Mouse (Mus musculus) embryo, embryonic 10.5 days (tissue): ENCODE results near the gene Sgca.

Source experiments
- DNase-seq: peaks from one replicate; pipeline ENCODE4 v3.0.0-alpha.2; 2015; ENCODE audit warnings: low spot score

Sgca gene

GRCm38 (mm10) chr11:94944295-94944694, 31.8 kb downstream of the Sgca start:
- no peak for DNase-seq

- DNase-seq, result no peak
Measured at GRCm38 (mm10) chr11:94943054-94943453, 33.1 kb downstream of the Sgca start.

- DNase-seq, result peak; percentile 62
Measured at GRCm38 (mm10) chr11:94942282-94943023, 33.7 kb downstream of the Sgca start.

- no peak for DNase-seq
Measured at GRCm38 (mm10) chr11:94941776-94942175, 34.4 kb downstream of the Sgca start.

- no peak for DNase-seq
Measured at GRCm38 (mm10) chr11:94941121-94941520, 35.0 kb downstream of the Sgca start.

- peak; percentile 86 for DNase-seq
Measured at GRCm38 (mm10) chr11:94939280-94939679, 36.8 kb downstream of the Sgca start.

GRCm38 (mm10) chr11:94938296-94938695, 37.8 kb downstream of the Sgca start:
- no peak for DNase-seq

- DNase-seq, result no peak
Measured at GRCm38 (mm10) chr11:94937787-94938186, 38.3 kb downstream of the Sgca start.

- no peak for DNase-seq
Measured at GRCm38 (mm10) chr11:94937335-94937781, 38.8 kb downstream of the Sgca start.

GRCm38 (mm10) chr11:94936851-94937295, 39.3 kb downstream of the Sgca start:
- DNase-seq, result peak; percentile 98

- DNase-seq, result no peak
Measured at GRCm38 (mm10) chr11:94936045-94936444, 40.1 kb downstream of the Sgca start, which contains the start of gene Col1a1. TSS of gene Col1a1 (plus strand) at chr11:94936224.

- no peak for DNase-seq
Measured at GRCm38 (mm10) chr11:94934526-94934925, 41.6 kb downstream of the Sgca start.

- DNase-seq, result no peak
Measured at GRCm38 (mm10) chr11:94933584-94933983, 42.5 kb downstream of the Sgca start.

GRCm38 (mm10) chr11:94930151-94930550, 46.0 kb downstream of the Sgca start:
- DNase-seq, result no peak

GRCm38 (mm10) chr11:94929599-94929998, 46.5 kb downstream of the Sgca start:
- peak; percentile 55 for DNase-seq

- DNase-seq, result peak; percentile 93
Measured at GRCm38 (mm10) chr11:94928820-94929219, 47.3 kb downstream of the Sgca start.

- DNase-seq, result no peak
Measured at GRCm38 (mm10) chr11:94927771-94928291, 48.3 kb downstream of the Sgca start.

- no peak for DNase-seq
Measured at GRCm38 (mm10) chr11:94926431-94926830, 49.7 kb downstream of the Sgca start.

- DNase-seq, result no peak
Measured at GRCm38 (mm10) chr11:94924977-94925376, 51.1 kb downstream of the Sgca start.

- DNase-seq, result peak; percentile 51
Measured at GRCm38 (mm10) chr11:94920996-94921401, 55.1 kb downstream of the Sgca start.

GRCm38 (mm10) chr11:94917717-94918116, 58.4 kb downstream of the Sgca start:
- no peak for DNase-seq

GRCm38 (mm10) chr11:94916477-94916876, 59.6 kb downstream of the Sgca start:
- peak; percentile 38 for DNase-seq

- no peak for DNase-seq
Measured at GRCm38 (mm10) chr11:94915675-94916403, 60.3 kb downstream of the Sgca start.
